Mouse (Mus musculus) embryonic fibroblast, embryonic 13.5 days (primary cell): ENCODE results near the gene Agap1.

Experiments
- CTCF ChIP-seq: IDR thresholded peaks from 2 replicates; pipeline ENCODE4 v1.5.1; 2011; ENCODE audit warnings: mild to moderate bottlenecking, control low read depth, low read length, moderate library complexity, borderline replicate concordance; ENCODE audit not compliant: insufficient read depth
- POLR2A ChIP-seq: IDR thresholded peaks from 2 replicates; pipeline ENCODE4 v1.6.1; 2011; ENCODE audit warnings: low read depth, mild to moderate bottlenecking, control low read depth, low read length, moderate library complexity

DNA sequence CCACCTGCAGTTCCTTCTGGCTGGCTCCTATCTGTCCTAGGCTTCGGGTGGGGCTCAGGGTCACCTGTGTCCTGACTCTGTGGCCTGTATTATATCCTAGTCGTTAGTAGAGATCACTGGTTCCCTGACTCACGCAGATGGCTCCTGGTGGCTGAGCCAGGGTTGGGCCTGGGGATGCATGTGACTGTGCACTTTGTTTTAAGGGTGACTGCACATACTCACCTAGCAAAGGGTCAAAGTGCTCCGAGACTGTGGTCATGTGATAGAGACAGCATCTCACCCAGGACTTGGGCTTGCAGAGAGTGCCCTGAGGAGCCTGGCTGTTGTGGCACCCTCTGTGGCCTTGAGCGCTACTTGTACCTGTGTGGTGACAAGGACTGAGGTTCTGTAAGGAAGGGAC lies 22.4 kb downstream of the Agap1 start:
- TF ChIP-seq POLR2A (no peak), CTCF (no peak)
